Mouse (Mus musculus) liver, embryonic 11.5 days (tissue): ENCODE measurements around the gene Gm45234. TPM values are rescaled to one million over a fixed set of nuclear protein-coding genes. Genes with fewer than 3 reads are reported as not detected.
A peak's percentile ranks its signal among the peaks of the same experiment; 100 is the strongest.

ENCODE experiments used
- ATAC-seq: fragments of 200-750 bp; cut with Nextera tagmentation; replicated peaks from 2 replicates; pipeline ENCODE4 v1.8.0; 2017; ENCODE audit warnings: moderate number of reproducible peaks, mild to moderate bottlenecking, moderate TSS enrichment, moderate library complexity; ENCODE audit not compliant: low FRiP score
- DNase-seq: peaks from one replicate; pipeline ENCODE4 v3.0.0-alpha.2; 2017; ENCODE audit warnings: low spot score
- H3K27ac ChIP-seq: fragments of 300-500 bp; sonication (generic); 2 replicates; pipeline ENCODE4 v1.5.1; 2014; ENCODE audit warnings: mild to moderate bottlenecking, low read depth, low read length, control low read depth
- H3K27me3 ChIP-seq: fragments of 300-500 bp; sonication (generic); replicated peaks from 2 replicates; pipeline ENCODE4 v1.6.1; 2014; ENCODE audit warnings: low read length, mixed read lengths; ENCODE audit not compliant: control insufficient read depth, insufficient read depth
- H3K36me3 ChIP-seq: fragments of 300-500 bp; sonication (generic); 2 replicates; pipeline ENCODE4 v1.6.1; 2014; ENCODE audit warnings: mild to moderate bottlenecking, low read length, moderate library complexity, mixed read lengths; ENCODE audit not compliant: control insufficient read depth, insufficient read depth
- H3K4me1 ChIP-seq: fragments of 300-500 bp; sonication (generic); replicated peaks from 2 replicates; pipeline ENCODE4 v1.6.1; 2014; ENCODE audit warnings: low read length, mixed read lengths; ENCODE audit not compliant: control insufficient read depth, insufficient read depth
- H3K4me2 ChIP-seq: fragments of 300-500 bp; sonication (generic); 2 replicates; pipeline ENCODE4 v1.6.1; 2014; ENCODE audit warnings: mild to moderate bottlenecking, control low read depth, moderate library complexity
- H3K4me3 ChIP-seq: fragments of 300-500 bp; sonication (generic); 2 replicates; pipeline ENCODE4 v1.5.1; 2014; ENCODE audit warnings: low read depth, low read length, control low read depth
- H3K9ac ChIP-seq: fragments of 300-500 bp; sonication (generic); 2 replicates; pipeline ENCODE4 v1.6.1; 2014; ENCODE audit warnings: low read depth, low read length, control low read depth
- H3K9me3 ChIP-seq: fragments of 300-500 bp; sonication (generic); 2 replicates; pipeline ENCODE4 v1.6.1; 2016; ENCODE audit warnings: low read length, inconsistent platforms, mixed read lengths; ENCODE audit not compliant: control insufficient read depth
- WGBS: fragments of 180-500 bp; shearing (Covaris S2); extraction: QIAGEN DNeasy Blood & Tissue Kit; methylation state at CpG from one replicate; pipeline ENCODE4 v1.1.7; 2014; 5-methylcytosine and 5-hydroxymethylcytosine counted together
- polyA plus RNA-seq: library from polyadenylated mRNA; unstranded; fragments of >200 nt; fragmentation: Nextera tagmentation; extraction: Ambion mirVana; gene quantifications from 2 replicates; pipeline ENCODE4 v1.2.1, GENCODE M21; 2014

Gm45234 gene
- polyA plus RNA-seq, 1 experiment from 2014 or later: 0.15 TPM

GRCm38 (mm10) chr6:124770013-124770412 is 14.2 kb upstream of the Gm45234 start:
- Histone ChIP-seq H3K36me3 (no peaks in the 10 kb centered on the region), H3K4me2 (peak overlapping the region; percentile 68; the same call in 1 of the 2 replicates), H3K4me1 (peaks cover 25% of the 10 kb centered on the region), H3K9ac (no peak overlapping the region), H3K27me3 (peaks cover 36% of the 10 kb centered on the region), H3K4me3 (peak overlapping the region; percentile 53; the same call in 1 of the 2 replicates), H3K9me3 (no peaks in the 10 kb centered on the region), H3K27ac (no peak overlapping the region)
- ATAC-seq: no peak
- WGBS: 22% methylated on average over 7 of the region's 7 CpGs
- no peak for DNase-seq

- H3K36me3 ChIP-seq: no peaks in the 10 kb centered on the region
- ATAC-seq: peak; percentile 44
- H3K4me1 ChIP-seq: peaks cover 25% of the 10 kb centered on the region
- H3K4me3 ChIP-seq: peak within 1 kb of the TSS; percentile 53
- H3K9ac ChIP-seq: peak within 1 kb of the TSS; percentile 50; the same call in 1 of the 2 replicates
- WGBS: 1% methylated on average over 54 of the region's 54 CpGs
- peaks cover 36% of the 10 kb centered on the region for H3K27me3 ChIP-seq
- peak within 1 kb of the TSS; percentile 68 for H3K4me2 ChIP-seq
- H3K27ac ChIP-seq: no peak within 1 kb of the TSS
- DNase-seq: no peak
- H3K9me3 ChIP-seq: no peaks in the 10 kb centered on the region
Measured at GRCm38 (mm10) chr6:124769101-124769765, 13.4 kb upstream of the Gm45234 start, which contains the start of gene Eno2. Gene Eno2, minus strand, starts transcription at chr6:124769673.

- no peaks in the 10 kb centered on the region for H3K36me3 ChIP-seq
- DNase-seq (no peak), ATAC-seq (no peak)
- no peak overlapping the region for H3K27ac ChIP-seq
- no peak overlapping the region for H3K9ac ChIP-seq
- H3K27me3 ChIP-seq: peaks cover 37% of the 10 kb centered on the region
- no peaks in the 10 kb centered on the region for H3K9me3 ChIP-seq
- peak overlapping the region; percentile 68 for H3K4me2 ChIP-seq
- H3K4me1 ChIP-seq: peaks cover 25% of the 10 kb centered on the region
- WGBS: 5% methylated on average over 9 of the region's 9 CpGs
- peak overlapping the region; percentile 53 for H3K4me3 ChIP-seq
Measured at GRCm38 (mm10) chr6:124768704-124769044, 12.9 kb upstream of the Gm45234 start.

- H3K27me3 ChIP-seq: peaks cover 42% of the 10 kb centered on the region
- no peak overlapping the region for H3K9ac ChIP-seq
- H3K4me3 ChIP-seq: peak overlapping the region; percentile 53; the same call in 1 of the 2 replicates
- peaks cover 25% of the 10 kb centered on the region for H3K4me1 ChIP-seq
- ATAC-seq (peak; percentile 48; the same call in 1 of the 2 replicates), DNase-seq (no peak)
- H3K4me2 ChIP-seq: peak overlapping the region; percentile 68
- H3K36me3 ChIP-seq: no peaks in the 10 kb centered on the region
- H3K9me3 ChIP-seq: no peaks in the 10 kb centered on the region
- no peak overlapping the region for H3K27ac ChIP-seq
- whole genome bisulfite sequencing: 25% methylated on average over 19 of the region's 19 CpGs
Measured at GRCm38 (mm10) chr6:124767920-124768703, 12.3 kb upstream of the Gm45234 start.

GRCm38 (mm10) chr6:124767536-124767919 is 11.7 kb upstream of the Gm45234 start:
- Histone ChIP-seq H3K4me2 (no peak overlapping the region; the same call in 1 of the 2 replicates), H3K4me3 (no peak overlapping the region)

GRCm38 (mm10) chr6:124765951-124766350 is 10.1 kb upstream of the Gm45234 start:
- H3K36me3 ChIP-seq: no peaks in the 10 kb centered on the region
- ATAC-seq (no peak), DNase-seq (no peak)
- no peak overlapping the region for H3K9ac ChIP-seq
- 73% methylated on average over 7 of the region's 7 CpGs for WGBS
- no peak overlapping the region for H3K4me2 ChIP-seq
- peaks cover 25% of the 10 kb centered on the region for H3K4me1 ChIP-seq
- H3K9me3 ChIP-seq: no peaks in the 10 kb centered on the region
- no peak overlapping the region for H3K4me3 ChIP-seq
- no peak overlapping the region for H3K27ac ChIP-seq
- H3K27me3 ChIP-seq: peaks cover 49% of the 10 kb centered on the region

More at GRCm38 (mm10) chr6:124767536-124767919, 11.7 kb upstream of the Gm45234 start:
- H3K9ac ChIP-seq: no peak overlapping the region
- no peaks in the 10 kb centered on the region for H3K36me3 ChIP-seq
- 65% methylated on average over 4 of the region's 4 CpGs for WGBS
- H3K4me1 ChIP-seq: peaks cover 25% of the 10 kb centered on the region
- ATAC-seq (no peak), DNase-seq (no peak)
- peaks cover 45% of the 10 kb centered on the region for H3K27me3 ChIP-seq
- H3K27ac ChIP-seq: no peak overlapping the region
- H3K9me3 ChIP-seq: no peaks in the 10 kb centered on the region

- Histone ChIP-seq H3K9me3 (no peaks in the 10 kb centered on the region), H3K36me3 (no peaks in the 10 kb centered on the region), H3K4me3 (no peak overlapping the region), H3K9ac (peak overlapping the region; percentile 35), H3K27me3 (peaks cover 30% of the 10 kb centered on the region), H3K4me1 (peaks cover 37% of the 10 kb centered on the region), H3K4me2 (peak overlapping the region; percentile 47), H3K27ac (no peak overlapping the region)
- ATAC-seq (peak; percentile 40; the same call in 1 of the 2 replicates), DNase-seq (peak; percentile 72)
- 4% methylated on average over 5 of the region's 5 CpGs for WGBS
Measured at GRCm38 (mm10) chr6:124759259-124759658, 3.4 kb upstream of the Gm45234 start.

- 61% methylated on average over 2 of the region's 2 CpGs for WGBS
- DNase-seq (no peak), ATAC-seq (no peak)
- no peaks in the 10 kb centered on the region for H3K9me3 ChIP-seq
- H3K4me1 ChIP-seq: peaks cover 37% of the 10 kb centered on the region
- no peak overlapping the region for H3K4me3 ChIP-seq
- H3K4me2 ChIP-seq: peak overlapping the region; percentile 47
- H3K27me3 ChIP-seq: peaks cover 30% of the 10 kb centered on the region
- H3K9ac ChIP-seq: peak overlapping the region; percentile 35
- no peaks in the 10 kb centered on the region for H3K36me3 ChIP-seq
- H3K27ac ChIP-seq: no peak overlapping the region
Measured at GRCm38 (mm10) chr6:124758849-124759232, 3.0 kb upstream of the Gm45234 start.
